Mouse (Mus musculus): Measurements from ENCODE around the gene Ubb. TPM values are rescaled to one million over a fixed set of nuclear protein-coding genes. Genes with fewer than 3 reads are reported as not detected.

The Ubb gene
- polyA plus RNA-seq, 1 experiment from 2014 or later: 624 TPM

- TF ChIP-seq CTCF (IDR thresholded peaks at IDR 0.05): no peak
- ChIA-PET POLR2A (interaction anchor here (0.8 kb wide), 1 partner anchor 18 kb away, joined by 3 read pairs; no protein-coding TSS in a partner anchor), CTCF (interaction anchor here (1.6 kb wide), 1 partner anchor 10 kb away, joined by 4 read pairs; no protein-coding TSS in a partner anchor)
- ATAC-seq (no peak), DNase-seq (ENCODE audit: low read depth, low spot score) (no peak)
- in situ Hi-C loops (cut with MboI; ENCODE audit: low pct_unique_long_range_greater_than_20kb): loop anchor here (25.0 kb wide), 1 partner anchor 639 kb away; the partner anchor contains the start of gene Akap10
- H3K27me3 ChIP-seq: no peaks in the 10 kb centered on the region
These were observed 25.7 kb downstream of the Ubb start for GRCm38 (mm10) chr11:62576530-62577152.

- ATAC-seq (no peak), DNase-seq (ENCODE audit: low read depth, low spot score) (no peak)
- H3K27me3 ChIP-seq: peaks cover 8% of the 10 kb centered on the region
- in situ Hi-C loops (cut with MboI; ENCODE audit: low pct_unique_long_range_greater_than_20kb): loop anchor here (25.0 kb wide), 1 partner anchor 646 kb away; the partner anchor contains the start of gene Akap10
- ChIA-PET POLR2A (no interaction called here), CTCF (interaction anchor here (1.7 kb wide), 1 partner anchor 8 kb away, joined by 7 read pairs; no protein-coding TSS in a partner anchor)
- no peak for TF ChIP-seq CTCF (IDR thresholded peaks at IDR 0.05)
These were observed 32.1 kb downstream of the Ubb start for GRCm38 (mm10) chr11:62583031-62583430.

- ATAC-seq (no peak), DNase-seq (ENCODE audit: low read depth, low spot score) (no peak)
- H3K27me3 ChIP-seq: peaks cover 8% of the 10 kb centered on the region
- no peak for TF ChIP-seq CTCF (IDR thresholded peaks at IDR 0.05)
- in situ Hi-C loops (cut with MboI; ENCODE audit: low pct_unique_long_range_greater_than_20kb): loop anchor here (25.0 kb wide), 1 partner anchor 647 kb away; the partner anchor contains the start of gene Akap10
- ChIA-PET POLR2A (no interaction called here), CTCF (no interaction called here)
These were observed 33.8 kb downstream of the Ubb start for GRCm38 (mm10) chr11:62584671-62585206.

- ATAC-seq (no peak), DNase-seq (ENCODE audit: low read depth, low spot score) (no peak)
- in situ Hi-C loops (cut with MboI; ENCODE audit: low pct_unique_long_range_greater_than_20kb): loop anchor here (25.0 kb wide), 1 partner anchor 650 kb away; the partner anchor contains the start of gene Akap10
- H3K27me3 ChIP-seq: peaks cover 15% of the 10 kb centered on the region
- TF ChIP-seq CTCF (IDR thresholded peaks at IDR 0.05): no peak
- POLR2A ChIA-PET: no interaction called here
- CTCF ChIA-PET: interaction anchor here (1.0 to 1.9 kb wide), 3 partner anchors 9 to 70 kb away, joined by 3 to 8 read pairs (median 4); no protein-coding TSS in a partner anchor
These were observed 36.1 kb downstream of the Ubb start for GRCm38 (mm10) chr11:62587034-62587433.

- in situ Hi-C loops (cut with MboI; ENCODE audit: low pct_unique_long_range_greater_than_20kb): loop anchor here (25.0 kb wide), 1 partner anchor 652 kb away; the partner anchor contains the start of gene Akap10
- POLR2A ChIA-PET: no interaction called here
- ATAC-seq: no peak
- CTCF ChIA-PET: interaction anchor here (3.9 kb wide), 1 partner anchor 12 kb away, joined by 19 read pairs; no protein-coding TSS in a partner anchor
- no peak for TF ChIP-seq CTCF (IDR thresholded peaks at IDR 0.05)
- peaks cover 15% of the 10 kb centered on the region for H3K27me3 ChIP-seq
- DNase-seq (ENCODE audit: low read depth, low spot score): no peak
These were observed 38.4 kb downstream of the Ubb start for GRCm38 (mm10) chr11:62589391-62589790.

- ATAC-seq (no peak), DNase-seq (ENCODE audit: low read depth, low spot score) (no peak)
- peaks cover 12% of the 10 kb centered on the region for H3K27me3 ChIP-seq
- in situ Hi-C loops (cut with MboI; ENCODE audit: low pct_unique_long_range_greater_than_20kb): loop anchor here (25.0 kb wide), 1 partner anchor 654 kb away; the partner anchor contains the start of gene Akap10
- no peak for TF ChIP-seq CTCF (IDR thresholded peaks at IDR 0.05)
- ChIA-PET CTCF (interaction anchor here (1.8 to 3.9 kb wide), 2 partner anchors 10 to 11 kb away, joined by 4 to 19 read pairs; no protein-coding TSS in a partner anchor), POLR2A (interaction anchor here (1.3 kb wide), 1 partner anchor 34 kb away, joined by 3 read pairs; no protein-coding TSS in a partner anchor)
These were observed 40.1 kb downstream of the Ubb start for GRCm38 (mm10) chr11:62591026-62591425.

GRCm38 (mm10) chr11:62591904-62592575 lies 41.1 kb downstream of the Ubb start:
- POLR2A ChIA-PET: interaction anchor here (0.9 to 1.3 kb wide), 2 partner anchors 10 to 35 kb away, joined by 3 read pairs; no protein-coding TSS in a partner anchor
- DNase-seq (ENCODE audit: low read depth, low spot score): no peak
- TF ChIP-seq CTCF (IDR thresholded peaks at IDR 0.05): no peak
- in situ Hi-C loops (cut with MboI; ENCODE audit: low pct_unique_long_range_greater_than_20kb): loop anchor here (25.0 kb wide), 1 partner anchor 655 kb away; the partner anchor contains the start of gene Akap10
- no peak for ATAC-seq
- CTCF ChIA-PET: interaction anchor here (1.8 to 3.9 kb wide), 2 partner anchors 10 to 11 kb away, joined by 4 to 19 read pairs; no protein-coding TSS in a partner anchor
- H3K27me3 ChIP-seq: peaks cover 8% of the 10 kb centered on the region

- in situ Hi-C loops (cut with MboI; ENCODE audit: low pct_unique_long_range_greater_than_20kb): loop anchor here (25.0 kb wide), 1 partner anchor 661 kb away; the partner anchor contains the start of gene Akap10
- ChIA-PET CTCF (no interaction called here), POLR2A (no interaction called here)
- no peaks in the 10 kb centered on the region for H3K27me3 ChIP-seq
- DNase-seq (ENCODE audit: low read depth, low spot score): no peak
- no peak for TF ChIP-seq CTCF (IDR thresholded peaks at IDR 0.05)
- ATAC-seq: no peak
These were observed 47.6 kb downstream of the Ubb start for GRCm38 (mm10) chr11:62598571-62598970.

- in situ Hi-C loops (cut with MboI; ENCODE audit: low pct_unique_long_range_greater_than_20kb): no loop called here
- ChIA-PET POLR2A (interaction anchor here (0.9 to 1.9 kb wide), 6 partner anchors 10 to 146 kb away, joined by 3 to 15 read pairs (median 3); partner anchors contain the start of genes Ncor1 and Ubb), CTCF (interaction anchor here (1.0 to 4.1 kb wide), 4 partner anchors 12 to 73 kb away, joined by 3 to 19 read pairs (median 6); no protein-coding TSS in a partner anchor)
- ATAC-seq (no peak), DNase-seq (ENCODE audit: low read depth, low spot score) (no peak)
- H3K27me3 ChIP-seq: no peaks in the 10 kb centered on the region
- TF ChIP-seq CTCF (IDR thresholded peaks at IDR 0.05): no peak
These were observed 51.0 kb downstream of the Ubb start for GRCm38 (mm10) chr11:62601732-62602618.

Other genes starting within 250 kb of the Ubb start
- 6.5 TPM for gene Pigl, start 92.7 kb upstream of the Ubb start, polyA plus RNA-seq (2021)
- gene Ncor1, start 92.6 kb upstream of the Ubb start, polyA plus RNA-seq (2021): 156 TPM
- 24.5 TPM for gene Cenpv, start 11.9 kb upstream of the Ubb start, polyA plus RNA-seq (2021)
- gene Trpv2, start 23.3 kb downstream of the Ubb start, polyA plus RNA-seq (2021): 0.04 TPM
- gene Lrrc75a, start 97.4 kb downstream of the Ubb start, polyA plus RNA-seq (2021): 6.2 TPM
- 55.6 TPM for gene Mmgt2, start 97.5 kb downstream of the Ubb start, polyA plus RNA-seq (2021)
- 5.5 TPM for gene Zfp287, start 180.7 kb downstream of the Ubb start, polyA plus RNA-seq (2021)
- not detected for gene Gm10428, start 201.9 kb downstream of the Ubb start, polyA plus RNA-seq (2021)
- 1.7 TPM for gene Zfp286, start 238.3 kb downstream of the Ubb start, polyA plus RNA-seq (2021)

All from Patski (cell line).